Mouse (Mus musculus) forelimb bud, embryonic 11.5 days (tissue): ENCODE measurements around the gene Rfx4.

ENCODE experiments used
- DNase-seq: peaks from one replicate; pipeline ENCODE4 v3.0.0-alpha.2; 2012; ENCODE audit warnings: low read depth, low spot score

Gene Rfx4

DNA sequence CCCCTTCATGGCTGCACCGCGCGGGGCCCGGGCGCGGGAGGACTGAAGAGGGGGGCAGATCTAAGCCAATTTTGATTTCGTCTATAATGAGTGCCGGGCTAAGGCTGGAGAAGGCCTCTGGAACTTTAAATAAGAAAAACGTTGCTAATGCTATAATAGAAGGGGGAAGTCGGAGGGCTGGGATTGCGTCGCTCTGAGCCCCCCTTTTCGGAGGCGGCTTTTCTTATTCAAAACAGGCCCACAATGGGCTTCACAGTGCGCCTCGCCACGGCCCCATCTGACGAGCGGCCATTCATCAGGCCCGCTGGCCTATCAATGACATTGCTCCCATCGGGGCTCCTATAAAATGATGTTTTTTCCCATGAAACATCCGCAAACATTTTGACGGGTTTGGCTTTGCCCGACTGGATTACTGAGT, at the start of gene Rfx4:
TSS of gene Rfx4 (plus strand) at position 277 of the 418 bp plus-strand sequence.
- no peak for DNase-seq

DNA sequence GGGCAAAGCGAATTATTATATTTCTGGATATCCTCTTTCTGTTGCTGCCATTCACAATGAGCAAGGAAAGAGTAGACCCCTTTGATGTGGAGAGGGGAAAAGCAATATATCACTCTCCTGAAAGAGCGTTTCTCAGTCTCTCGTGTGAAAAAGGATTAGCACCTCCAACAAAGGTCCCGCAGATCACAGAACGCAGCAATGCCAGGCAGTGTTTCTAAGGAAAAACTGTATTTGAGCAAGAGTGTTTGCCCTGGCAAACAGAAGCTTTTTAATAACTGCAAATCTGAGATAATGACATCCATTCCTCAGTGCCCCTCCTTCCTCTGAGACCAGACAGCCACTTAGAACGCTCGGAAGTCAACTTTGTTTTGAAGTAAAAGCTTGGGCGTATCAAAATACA, 49.3 kb upstream of the Rfx4 start:
- DNase-seq = no peak

DNA sequence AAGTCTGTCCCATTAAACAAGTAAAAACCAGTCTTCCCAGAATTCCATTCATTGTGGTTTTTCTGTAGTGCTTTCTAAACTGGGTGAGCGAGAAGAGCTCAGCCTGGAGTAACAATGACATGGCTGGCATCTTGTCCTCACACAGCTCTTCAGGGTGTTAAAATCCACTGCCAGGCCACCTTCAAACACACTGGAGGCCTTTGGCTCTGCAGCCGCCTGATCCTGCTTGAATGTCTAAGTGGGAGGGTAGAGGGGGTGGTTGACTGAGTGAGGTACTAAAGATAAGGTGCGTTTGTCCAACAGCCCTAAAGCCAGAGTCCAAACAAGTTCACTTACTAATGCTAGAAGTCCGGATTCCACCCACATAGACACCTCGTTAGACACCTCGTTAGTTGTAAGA, 48.6 kb upstream of the Rfx4 start:
- no peak for DNase-seq

DNA sequence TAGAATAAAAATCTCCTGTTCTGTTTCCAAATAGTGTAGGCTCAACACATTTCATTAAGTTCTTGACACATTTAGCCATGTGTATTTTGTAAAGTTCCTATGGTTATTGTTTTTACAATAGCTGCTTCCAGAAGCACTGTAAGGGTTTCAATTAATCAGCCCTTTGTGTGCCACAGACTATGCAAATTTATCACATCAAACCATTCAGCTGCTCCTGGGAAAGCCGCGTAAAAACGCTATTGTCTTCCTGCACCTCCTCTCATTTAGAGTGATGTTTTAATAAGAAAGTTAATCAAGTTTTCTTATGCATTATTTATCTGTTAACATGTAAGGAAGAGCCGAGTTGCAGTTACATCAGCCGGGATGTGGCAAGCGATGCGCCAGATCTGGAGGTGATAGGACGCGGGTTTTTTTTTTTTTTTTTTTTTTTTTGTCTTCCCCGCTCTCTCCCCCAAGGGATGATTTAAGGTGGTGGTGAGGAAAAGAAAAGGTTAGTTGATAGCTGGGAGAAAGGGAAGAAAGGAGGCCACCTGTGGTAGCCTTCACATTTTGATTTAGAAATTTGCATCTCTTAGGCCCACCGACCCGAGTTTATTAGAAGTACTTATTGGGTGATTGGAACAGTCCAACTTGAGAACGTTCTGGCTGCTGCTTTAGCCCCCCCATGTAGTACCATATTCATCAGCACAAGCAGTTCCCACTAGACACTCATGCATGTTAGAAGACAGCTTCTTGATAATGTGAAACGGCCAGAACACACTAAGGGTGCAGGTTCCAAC, 47.9 kb upstream of the Rfx4 start:
- no peak for DNase-seq

DNA sequence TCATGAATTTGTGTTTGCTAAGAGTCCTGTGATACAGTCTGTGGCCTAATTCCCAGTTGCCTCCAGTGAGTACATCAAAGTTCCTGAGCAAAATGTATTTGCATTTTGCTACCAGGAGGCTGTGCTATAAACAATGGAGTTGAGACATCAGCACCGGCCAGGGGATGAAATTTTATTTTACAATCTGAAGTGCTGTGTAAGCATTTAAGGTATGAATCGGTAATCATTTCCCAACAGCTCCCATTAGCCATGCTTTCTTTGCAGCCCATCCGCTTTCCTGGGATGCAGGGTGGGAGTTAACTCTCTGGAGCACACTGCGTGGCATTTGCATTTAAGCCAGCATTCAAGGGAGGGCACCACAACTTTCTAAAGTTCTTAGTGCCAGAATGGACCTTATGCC, 45.7 kb upstream of the Rfx4 start:
- DNase-seq = no peak

DNA sequence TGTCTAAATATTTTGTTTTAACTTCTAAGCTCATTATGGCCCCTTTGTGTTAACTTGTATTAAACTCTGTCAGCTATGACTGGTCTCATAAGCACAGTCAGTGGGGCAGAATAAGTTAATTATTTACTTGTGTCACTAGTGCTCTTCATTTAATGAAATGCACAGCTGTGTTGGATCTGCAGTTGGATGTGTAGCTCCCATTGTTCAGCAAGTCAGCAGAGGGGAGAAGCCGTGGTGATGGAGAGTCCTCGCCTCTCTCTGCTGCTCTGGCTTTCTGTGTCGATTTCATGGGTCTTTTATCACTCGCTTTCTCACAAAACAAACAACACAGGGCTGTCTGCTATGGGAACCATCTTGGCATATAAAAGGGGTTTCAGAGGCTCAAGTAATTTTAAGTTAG, 45.0 kb upstream of the Rfx4 start:
- DNase-seq = no peak

DNA sequence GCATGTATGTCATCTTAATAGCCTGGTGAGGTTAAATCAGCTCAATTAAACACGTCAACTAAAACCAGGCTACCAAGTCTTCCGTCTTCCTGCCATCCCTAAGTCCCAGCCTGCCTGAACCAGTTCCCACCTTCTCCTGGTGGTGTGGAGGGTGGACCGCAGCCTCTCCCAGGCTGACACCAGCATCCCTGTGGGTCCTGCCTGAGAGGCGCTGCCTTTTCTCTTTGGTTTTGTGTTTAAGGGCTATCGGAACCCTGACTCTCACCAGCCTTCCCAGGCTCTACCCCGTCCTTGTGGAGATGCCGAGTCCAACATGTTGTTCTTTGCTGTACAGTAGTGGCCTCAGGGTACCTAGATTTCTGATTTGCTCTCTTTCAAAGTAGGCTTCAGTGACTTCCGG, 44.4 kb upstream of the Rfx4 start:
- no peak for DNase-seq

DNA sequence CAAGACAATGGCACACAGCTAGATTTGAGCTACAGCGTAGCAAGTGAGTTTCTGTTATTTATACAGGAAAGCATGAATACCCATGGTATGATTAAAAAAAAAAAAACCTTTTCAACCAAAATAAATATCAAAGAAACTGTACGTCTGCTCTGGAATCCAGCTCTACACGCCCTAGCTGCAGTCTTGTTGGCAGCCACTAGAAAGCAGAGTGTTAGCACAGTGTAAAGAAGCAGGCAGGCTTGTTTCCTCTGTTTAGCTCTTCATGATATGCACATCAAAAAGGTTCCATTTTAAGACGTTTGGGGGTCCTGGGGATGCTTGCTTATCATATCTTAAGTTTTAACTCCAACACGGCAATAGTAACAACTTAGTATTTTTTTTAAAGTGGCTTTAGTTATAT, 43.9 kb upstream of the Rfx4 start:
- no peak for DNase-seq

DNA sequence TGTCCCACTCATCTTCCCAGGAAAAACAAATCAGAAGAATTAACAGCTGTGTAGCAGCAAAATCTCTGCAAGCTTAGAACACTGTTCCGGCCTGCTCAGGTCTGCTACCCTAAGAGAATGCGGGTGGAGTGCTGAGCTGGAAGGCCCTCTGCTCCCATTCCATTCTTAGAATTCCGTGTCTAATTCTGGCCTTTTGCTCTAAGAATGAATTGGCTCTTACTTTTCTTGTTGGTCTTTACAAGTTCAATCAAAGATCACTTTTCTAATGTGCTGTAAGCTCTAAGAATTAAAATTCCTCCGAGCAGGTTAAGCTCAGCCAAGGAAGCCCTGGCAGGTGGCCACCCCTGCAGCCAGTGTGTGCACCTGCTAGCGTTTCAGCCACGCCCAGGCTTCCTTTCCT, 43.3 kb upstream of the Rfx4 start:
- DNase-seq = no peak

DNA sequence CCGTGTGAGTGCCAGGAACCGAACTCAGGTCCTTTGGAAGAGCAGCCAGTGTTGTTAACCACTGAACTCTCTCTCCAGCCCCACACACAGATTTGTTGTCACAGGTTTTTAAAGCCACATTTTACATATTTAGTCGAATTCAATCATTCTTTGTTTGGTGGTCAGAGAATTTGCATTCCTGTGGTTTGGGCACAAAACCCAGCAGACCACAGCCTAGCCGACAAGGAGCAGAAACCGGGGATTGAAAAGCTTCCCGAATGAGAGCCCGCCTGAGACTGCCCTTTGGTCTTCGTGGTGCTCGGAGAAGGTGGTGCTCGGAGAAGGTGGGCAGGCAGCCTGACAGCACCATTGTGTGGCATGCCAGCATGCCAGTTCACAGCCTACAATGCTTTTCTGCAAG, 42.8 kb upstream of the Rfx4 start:
- DNase-seq = no peak

DNA sequence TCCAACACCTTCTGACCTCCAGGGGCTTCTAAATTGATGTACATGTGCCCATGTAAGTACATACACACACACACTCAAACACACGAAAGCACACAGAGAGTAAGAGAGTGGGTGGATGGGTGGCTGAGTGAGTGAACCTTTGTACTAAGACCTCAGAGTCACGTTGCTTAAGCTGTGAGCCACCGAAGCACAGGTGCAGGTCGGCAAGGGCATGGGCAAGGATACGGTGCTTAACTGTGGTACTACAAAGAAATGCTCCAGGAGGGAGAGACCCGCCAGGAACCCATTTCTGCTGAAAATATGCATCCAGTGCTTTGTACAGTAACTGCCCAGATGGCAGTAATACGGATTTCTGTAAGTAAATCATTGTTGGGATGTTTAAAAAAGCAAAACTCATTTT, 40.2 kb upstream of the Rfx4 start:
- DNase-seq = no peak

DNA sequence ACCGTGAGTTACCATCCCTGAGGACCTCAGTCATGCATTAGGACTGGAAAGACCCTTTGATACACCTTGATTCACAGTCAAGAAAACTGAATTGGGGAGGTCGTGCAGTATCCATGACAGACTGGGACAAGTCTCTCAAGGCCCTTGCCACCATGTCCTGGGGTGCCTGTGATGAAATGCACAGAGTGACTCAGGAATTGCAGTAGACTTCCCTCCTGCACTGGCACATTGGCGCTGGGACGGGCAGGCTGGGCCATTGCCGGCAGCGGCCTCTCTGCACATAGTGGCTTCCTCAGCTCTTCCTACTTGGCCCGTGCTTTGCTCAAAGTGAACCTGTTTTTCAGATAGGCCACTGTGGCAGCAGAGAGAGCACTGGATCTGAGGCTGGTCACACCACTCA, 39.3 kb upstream of the Rfx4 start:
- DNase-seq = no peak

DNA sequence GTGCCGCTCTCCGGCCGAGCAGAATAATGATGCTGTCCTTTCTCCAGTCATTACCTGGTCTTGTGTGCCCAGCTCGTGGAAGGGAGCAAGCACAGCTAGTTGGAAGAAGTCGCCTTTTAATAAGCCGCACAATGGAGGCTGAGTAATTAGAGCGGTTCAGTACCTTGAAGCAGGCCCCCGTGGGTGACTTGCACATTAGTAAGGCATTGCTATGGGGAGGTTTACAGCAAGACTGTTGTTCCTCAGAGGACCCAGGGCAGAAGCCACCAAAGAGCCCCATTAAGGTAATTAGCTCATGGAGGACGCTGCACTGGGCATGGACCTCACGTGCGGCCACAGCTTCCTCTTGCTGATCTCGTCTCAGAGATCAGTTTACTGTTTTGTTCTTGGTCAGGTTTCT, 33.2 kb upstream of the Rfx4 start:
- no peak for DNase-seq

DNA sequence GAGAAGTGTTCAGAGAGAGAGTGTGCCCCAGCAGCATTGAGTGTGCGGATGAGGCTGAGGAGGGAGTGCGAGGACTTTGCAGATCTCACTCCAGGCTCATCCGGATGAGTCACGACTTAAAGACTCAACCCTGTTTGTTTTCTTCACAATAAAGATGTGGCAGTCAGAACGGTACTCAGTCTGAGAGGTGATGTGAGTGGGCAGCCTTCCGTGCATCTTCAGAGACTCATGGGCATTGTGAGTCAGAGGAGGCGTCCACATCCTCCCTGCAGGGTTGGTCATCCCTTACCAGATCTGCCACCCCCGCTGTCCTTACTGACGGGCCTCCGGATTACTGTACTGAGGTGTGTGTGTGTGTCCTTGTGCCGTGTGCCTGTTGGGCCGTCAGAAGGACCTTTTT, 28.9 kb upstream of the Rfx4 start:
- no peak for DNase-seq

DNA sequence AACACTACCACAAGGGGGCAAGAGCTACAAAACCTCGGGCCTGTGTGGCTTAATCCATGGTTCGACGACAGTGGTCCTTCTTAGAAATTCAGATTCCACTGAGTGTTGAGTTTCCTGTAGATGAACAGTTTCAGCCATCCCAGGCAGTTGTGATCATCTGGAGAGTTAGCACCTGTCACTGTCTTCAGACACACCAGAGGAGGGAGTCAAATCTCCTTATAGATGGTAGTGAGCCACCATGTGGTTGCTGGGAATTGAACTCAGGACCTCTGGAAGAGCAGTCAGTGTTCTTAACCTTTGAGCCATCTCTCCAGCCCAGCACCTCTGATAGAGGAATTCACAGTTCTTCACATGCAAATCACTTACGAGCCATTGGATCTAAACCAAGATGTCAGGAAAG, 28.1 kb upstream of the Rfx4 start:
- DNase-seq = no peak

DNA sequence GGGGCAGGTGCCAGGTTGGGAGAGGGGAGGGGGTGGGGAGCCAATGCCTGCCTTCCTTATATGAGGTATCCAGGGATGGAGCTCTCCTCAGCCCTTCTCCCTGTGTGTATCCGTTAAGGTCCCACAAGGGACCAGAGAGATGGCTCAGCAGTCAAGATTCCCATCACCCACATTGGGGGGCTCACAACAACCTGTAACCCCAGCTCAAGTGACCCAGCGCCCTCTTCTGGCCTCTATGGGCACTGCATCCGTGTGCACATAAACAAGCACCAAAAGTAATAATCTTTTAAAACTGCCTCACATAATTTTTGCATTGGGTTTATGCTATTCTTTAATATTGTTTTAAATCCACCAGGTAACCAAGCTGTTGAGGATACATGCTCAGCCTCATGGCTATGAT, 25.8 kb upstream of the Rfx4 start:
- DNase-seq = no peak

DNA sequence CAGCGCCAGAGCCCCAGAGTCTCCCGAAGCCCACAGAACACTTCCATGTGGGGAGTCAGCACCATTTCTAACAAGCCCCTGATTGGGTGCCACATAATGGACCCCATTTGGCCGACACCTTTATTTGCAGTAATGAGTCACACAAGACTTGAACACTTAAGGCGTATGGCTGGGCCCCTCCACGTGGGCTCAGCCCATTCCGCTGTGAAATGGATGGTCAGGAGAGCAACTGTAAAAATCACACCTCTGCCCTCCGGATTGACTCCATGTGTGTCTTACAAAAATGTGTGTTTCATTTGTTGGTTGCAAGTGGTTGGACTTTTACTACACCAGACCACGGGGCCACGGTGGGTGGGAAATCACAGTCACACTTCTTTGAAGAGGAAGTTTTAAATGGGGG, 24.9 kb upstream of the Rfx4 start:
- DNase-seq = peak; percentile 79

DNA sequence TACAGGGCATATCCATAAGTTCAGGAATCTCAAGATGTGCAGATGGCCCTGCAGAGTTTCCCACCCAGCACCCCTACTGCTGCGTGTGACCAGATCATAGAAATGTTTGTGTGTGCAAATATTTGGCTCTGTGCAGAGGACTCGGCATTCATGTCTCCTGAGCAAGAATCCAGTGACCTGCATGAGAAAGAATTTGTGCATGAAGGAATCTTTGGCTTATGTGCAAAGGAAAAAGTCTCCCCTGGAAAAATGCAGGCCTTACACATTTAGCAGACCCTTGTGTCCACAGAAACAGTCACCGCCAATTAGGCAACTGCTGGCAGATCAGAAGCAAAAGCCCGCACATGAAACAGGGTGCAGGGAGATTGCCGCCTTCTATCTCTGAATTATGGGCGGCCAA, 22.4 kb upstream of the Rfx4 start:
- no peak for DNase-seq

DNA sequence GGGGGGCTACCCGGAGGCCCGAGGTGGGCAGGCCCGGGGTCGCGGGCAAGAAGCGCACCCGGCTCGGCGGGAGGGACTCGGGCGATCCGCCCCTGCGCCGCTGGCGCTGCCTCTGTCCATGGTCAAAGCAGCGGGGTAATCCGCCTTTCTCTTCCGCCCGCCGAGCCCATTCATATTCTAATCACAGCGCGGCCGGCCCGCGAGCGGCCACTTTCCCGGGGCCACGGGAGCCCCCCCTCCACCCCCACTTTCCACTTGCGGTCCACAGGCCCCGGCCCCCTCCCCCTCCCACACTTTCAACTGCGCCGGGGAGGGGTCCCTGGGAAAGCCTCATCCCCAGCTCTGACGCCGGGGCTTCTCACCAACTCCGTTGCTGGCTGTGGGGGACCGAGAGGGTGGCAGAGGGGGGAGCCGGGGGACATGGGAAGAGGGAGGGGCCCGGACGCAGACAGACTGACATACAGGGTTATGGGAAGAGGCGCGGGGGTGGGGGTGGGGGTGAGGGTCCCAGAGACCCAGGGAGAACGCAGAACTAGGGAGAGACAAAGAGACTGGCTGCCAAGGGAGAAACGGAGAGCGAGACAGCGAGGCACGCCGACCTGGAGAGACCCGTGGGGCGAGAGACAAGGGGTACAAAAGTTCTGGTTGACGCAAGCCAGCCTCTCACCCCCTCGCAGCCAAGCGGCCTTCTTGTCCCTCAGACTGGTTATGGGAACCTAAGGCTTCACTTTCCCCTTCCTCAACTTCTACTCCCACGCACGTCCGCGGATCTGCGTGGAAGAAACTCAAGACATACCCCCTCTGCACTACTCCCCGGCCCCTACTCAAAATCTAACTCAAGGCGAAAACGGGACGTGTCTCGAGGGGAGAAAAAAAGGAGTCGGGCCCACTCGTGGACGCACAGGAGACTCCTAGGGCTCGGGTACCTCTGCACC, 744 bp upstream of the Rfx4 start:
- DNase-seq = no peak

DNA sequence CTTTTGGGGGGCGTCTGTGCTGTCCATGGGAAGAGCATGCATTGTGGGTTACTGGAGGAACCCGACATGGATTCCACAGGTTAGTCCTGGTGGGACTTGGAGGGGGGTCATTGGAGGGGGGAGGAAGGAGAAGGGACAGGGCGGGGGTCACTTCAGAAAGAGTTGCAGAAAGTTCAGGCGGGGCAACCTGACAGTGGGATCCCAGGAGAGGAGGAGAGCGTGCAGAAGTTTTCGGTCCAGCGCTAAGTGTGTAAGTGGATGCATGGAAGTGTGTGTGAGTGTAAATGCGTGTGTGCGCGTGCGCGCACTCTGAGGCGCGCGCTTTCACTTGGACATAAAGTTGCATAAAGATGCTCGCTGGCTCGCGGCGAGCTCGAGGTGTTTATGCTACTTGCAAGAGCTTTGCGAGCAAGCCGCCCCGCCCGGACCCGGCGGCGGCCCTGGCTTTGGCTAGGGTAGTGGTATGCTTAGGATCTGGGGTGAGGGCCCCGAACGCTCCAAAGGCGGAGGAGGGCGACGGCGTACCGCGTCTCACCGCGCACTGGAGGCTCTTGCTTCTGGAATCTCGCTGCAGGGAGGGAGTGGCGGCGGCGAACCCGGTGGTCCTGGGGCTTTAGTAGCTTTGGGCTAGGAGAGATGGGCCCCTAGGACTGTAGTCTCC, 703 bp downstream of the Rfx4 start:
- peak; percentile 40 for DNase-seq

DNA sequence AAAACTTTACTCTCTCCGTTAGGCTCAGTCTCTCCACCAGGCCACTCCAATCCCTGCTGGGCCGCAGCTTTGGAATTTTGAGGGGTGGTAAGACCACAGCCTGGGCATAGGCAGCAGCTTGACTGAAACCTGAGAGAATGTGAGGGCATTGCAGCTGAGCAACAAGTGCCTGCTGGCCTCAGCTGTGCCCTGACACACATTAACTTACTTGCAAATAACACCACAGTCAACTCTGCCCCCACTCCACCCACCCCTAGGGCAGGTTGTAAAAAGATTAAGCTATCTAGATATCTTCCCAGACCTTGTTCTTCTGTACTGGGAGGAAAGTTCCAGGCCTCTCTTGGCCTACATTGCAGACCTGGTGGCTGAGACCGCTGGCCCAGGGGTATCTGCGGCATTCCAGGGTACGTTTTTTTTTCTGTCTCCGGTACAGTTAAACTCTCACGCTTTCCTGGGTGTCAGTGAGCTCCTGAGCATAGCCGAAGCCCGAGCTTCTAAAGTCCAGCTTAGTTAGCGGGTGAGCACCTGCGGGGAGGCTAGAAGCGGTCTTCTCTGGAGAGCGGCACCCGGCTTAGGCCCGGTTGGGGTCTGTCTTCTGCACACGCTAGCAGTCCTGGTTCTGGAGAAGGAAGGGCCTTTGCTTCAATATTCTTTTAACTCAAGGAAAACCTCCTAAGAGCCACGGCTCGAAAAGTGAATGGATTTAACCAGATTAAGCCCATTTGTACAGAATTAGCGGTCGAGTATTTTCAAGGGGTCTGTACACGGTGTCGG, 1.8 kb downstream of the Rfx4 start:
- peak; percentile 13 for DNase-seq

DNA sequence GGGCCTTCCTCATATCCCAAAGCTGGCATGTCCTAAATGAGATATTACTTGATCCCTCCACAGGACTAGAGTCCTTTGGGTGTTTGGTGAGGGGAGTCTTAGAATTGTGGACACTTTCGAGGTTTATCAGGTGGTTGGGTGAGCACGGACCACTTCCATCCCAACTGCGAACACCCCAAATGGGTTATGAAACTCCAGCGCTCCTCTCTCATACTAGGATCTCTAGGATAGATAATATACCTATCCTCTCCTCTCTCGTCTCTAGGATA, 2.3 kb downstream of the Rfx4 start:
- DNase-seq = no peak
